Mouse (Mus musculus): ENCODE measurements around the gene C9.

DNA sequence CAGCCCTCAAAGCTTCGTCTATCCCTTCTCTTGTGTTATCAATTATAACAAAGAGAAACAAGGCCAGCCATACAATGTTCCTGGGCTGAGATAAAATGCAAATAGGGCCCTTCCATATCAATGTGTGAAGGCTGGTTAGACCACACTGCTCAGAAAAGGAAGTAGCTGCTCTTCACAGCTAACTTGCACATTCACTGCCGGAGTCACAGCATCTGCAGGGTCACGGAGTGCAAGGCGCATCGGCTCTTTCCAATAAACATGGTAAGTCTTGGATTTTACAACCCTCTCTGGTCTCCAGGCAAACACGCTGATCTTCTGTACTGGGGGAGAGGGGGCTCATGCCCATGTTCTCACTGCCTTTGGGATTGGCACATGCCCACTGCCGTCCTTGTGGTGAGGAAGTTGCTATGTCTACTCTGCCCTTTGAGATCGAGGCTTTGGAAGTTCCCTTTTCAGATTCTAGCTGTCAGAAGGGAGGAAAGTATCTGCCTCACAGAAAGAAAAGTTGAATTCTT, 77.6 kb downstream of the C9 start, which contains the start of gene Fyb:
- TF ChIP-seq GATA1 (IDR thresholded peaks at IDR 0.05; ENCODE audit: low read length) (no peak), TAL1 (IDR thresholded peaks at IDR 0.05; ENCODE audit: low read length) (no peak)

Measured in erythroblast, embryonic 14.5 days (primary cell).